Mouse (Mus musculus): ENCODE measurements around the gene Vmn1r116.
"Not testable (repeated sequence)": the region's sequence is repeated elsewhere in the genome, so short reads cannot be mapped to it uniquely, and the experiment has no call there.

DNA sequence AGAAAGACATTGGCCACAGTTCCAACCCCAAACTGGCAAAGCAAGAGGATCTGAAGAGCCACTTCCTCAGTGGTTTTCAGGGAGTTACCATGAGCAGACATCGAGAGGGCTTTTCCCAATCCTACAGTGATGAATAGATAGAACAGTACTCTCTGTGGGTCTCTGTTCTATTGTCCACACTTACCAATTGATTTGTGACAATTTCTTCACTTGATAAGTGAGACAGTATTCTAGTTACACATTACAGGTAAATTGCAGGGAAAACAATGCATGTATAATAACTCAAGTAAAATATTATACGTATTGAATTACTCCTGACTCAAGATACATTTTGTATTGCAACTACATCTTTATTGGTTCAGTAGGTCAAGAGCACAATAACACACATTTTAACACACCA is 12.0 kb downstream of the Vmn1r116 start, which contains the start of gene Vmn1r117:
- not testable (repeated sequence) for TF ChIP-seq EP300, CTCF (IDR thresholded peaks at IDR 0.05; ENCODE audit: low read depth)

Data from heart, postnatal 0 days (tissue).